Mouse (Mus musculus): ENCODE measurements around the gene Pkp2.
A peak's percentile ranks its signal among the peaks of the same experiment; 100 is the strongest.

Pkp2 gene

DNA sequence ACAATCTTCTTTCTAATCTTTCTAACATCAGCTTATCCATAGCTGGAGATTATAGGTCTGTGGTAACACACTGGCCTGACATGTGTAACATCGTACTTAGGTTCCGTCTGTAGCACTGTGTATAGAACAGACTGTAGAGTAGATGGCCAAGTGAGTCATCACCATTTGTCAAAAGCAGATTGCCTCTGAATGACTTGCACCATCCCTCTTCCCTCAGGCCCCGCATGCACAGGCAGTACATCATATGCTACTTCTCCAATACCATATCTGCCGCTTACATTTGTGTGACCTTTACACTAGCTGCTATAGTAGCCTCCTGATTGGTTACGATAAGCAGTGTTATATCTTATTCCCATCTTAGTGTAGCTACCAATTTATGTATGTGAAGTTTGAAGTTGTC, 47.8 kb downstream of the Pkp2 start:
- no peak for DNase-seq (ENCODE audit: low read depth, low spot score)

DNA sequence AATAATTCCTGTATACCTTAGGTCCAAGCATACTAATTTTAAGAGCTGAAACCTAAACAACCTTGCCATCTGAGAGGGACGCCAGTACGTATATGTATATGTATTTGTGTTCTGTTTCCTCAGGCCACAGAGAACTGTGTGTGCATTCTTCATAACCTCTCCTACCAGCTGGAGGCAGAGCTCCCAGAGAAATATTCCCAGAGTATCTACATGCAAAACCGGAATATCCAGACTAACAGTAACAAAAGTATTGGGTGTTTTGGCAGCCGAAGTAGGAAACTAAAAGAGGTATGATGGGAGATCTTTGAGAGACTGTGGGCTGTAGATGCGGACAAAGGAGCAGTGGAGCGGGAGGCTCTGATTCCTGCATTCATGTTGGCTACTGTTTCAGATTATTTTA, 48.4 kb downstream of the Pkp2 start:
- no peak for DNase-seq (ENCODE audit: low read depth, low spot score)

DNA sequence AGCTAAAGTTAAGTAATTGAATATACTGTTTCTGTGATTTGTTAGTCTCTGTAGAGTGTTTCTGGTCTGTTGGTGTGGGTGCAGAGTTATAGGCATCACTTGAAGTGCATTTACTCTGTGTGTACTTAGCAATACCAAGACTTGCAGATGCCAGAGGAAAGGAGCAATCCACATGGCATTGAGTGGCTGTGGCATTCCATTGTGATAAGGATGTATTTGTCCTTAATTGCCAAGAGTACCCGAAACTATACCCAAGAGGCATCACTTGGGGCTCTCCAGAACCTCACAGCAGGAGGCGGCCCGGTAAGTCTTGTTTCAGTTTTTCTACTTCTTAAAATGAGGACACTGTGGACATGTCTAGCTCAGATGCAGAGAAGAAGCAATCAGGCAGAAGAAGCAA, 49.3 kb downstream of the Pkp2 start:
- DNase-seq (ENCODE audit: low read depth, low spot score): no peak

DNA sequence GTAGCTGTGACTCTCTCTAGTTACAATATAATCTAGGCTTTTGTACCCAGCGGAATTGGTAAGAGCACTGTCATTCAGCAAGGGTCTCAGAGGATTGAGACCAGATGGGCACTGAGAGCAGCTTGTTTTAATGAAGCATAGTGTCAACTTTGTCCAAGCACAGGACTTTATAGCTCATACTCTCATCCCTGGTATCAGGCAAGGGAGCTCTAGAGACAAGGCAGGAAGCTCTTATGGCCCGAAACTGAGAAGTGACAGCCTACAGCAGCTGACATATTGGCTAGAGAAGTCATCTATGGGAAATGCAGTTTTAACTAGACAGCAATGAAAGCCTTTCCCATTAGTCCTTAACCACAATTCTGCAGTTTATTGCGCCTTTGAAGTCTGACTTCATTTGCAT, 59.9 kb downstream of the Pkp2 start:
- DNase-seq (ENCODE audit: low read depth, low spot score): peak; percentile 9

DNA sequence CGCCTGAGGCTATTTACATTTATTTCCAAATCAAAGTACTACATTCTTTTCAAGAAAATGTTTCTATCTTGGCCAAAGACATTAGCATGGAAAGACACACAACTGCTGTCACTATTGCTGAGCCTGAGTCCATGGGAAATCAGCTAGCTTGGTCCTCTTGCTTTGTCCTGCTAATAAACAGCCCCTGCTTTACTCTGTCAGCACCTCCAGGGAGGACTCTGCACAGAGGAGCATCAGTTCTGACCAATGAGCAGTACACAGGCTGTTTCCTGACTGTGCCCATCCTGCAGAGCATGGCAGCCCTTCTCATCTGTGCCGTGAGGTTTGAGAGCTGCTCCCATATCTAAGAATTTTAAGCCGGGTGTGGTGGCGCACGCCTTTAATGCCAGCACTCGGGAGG, 60.6 kb downstream of the Pkp2 start:
- peak; percentile 9 for DNase-seq (ENCODE audit: low read depth, low spot score)

DNA sequence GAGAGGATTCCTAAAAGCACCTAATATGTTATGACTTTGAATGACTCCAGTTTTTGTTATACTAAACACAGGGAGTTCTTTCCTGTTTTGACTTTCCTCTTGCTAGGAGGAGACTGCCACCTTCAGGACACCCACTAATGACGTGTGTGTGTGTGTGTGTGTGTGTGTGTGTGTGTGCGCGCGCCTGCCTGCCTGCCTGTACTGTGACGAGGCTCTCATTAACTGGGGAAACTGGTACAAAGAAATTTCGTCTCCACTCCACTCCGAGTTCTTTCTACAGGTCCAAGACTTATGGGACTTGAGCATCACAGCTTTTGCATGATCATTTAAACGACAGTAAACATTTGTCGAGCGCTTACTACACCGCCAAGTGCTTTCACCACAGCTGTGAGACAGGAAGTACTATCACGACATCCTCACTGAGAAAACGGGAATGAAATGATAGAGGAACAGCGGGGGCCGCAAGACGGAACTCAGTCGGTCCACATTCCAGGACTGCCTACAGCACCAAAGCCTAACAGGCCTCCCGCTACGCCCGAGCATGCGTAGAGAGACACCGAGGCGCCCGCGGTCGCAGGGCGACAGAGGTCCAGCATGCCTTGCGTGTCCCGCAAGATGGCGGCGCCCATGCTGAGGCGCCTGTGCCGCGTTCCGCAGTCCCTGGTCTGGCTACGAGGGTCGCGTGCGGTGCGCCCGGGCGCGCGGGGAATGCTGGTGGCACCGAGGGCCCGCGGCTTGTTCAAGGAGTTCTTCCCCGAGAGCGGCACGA, 89.4 kb downstream of the Pkp2 start, which contains the start of gene Yars2:
Yars2 (plus strand) TSS at position 597 of the 769 bp plus-strand sequence.
- peak; percentile 97 for DNase-seq (ENCODE audit: low read depth, low spot score)

DNA sequence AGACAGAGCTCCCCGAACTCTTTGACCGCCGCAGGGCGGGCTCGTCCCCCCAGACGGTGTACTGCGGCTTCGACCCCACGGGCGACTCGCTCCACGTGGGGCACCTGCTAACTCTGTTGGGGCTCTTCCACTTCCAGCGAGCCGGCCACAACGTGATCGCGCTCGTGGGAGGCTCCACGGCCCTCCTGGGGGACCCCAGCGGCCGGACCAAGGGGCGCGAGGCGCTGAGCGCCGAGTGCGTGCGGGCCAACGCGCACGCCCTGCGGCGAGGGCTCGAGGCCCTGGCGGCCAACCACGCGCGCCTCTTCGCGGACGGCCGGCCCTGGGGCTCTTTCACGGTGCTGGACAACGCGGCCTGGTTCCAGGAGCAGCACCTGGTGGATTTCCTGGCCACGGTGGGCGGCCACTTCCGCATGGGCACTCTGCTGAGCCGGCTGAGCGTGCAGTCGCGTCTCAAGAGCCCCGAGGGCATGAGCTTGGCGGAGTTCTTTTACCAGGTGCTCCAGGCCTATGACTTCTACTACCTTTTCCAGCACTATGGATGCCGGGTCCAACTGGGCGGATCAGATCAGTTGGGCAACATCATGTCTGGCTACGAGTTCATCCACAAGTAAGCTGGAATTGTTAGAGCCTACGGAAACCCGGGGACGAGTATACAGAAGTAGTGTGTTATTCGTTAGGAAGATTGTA, 90.2 kb downstream of the Pkp2 start:
- peak; percentile 89 for DNase-seq (ENCODE audit: low read depth, low spot score)

DNA sequence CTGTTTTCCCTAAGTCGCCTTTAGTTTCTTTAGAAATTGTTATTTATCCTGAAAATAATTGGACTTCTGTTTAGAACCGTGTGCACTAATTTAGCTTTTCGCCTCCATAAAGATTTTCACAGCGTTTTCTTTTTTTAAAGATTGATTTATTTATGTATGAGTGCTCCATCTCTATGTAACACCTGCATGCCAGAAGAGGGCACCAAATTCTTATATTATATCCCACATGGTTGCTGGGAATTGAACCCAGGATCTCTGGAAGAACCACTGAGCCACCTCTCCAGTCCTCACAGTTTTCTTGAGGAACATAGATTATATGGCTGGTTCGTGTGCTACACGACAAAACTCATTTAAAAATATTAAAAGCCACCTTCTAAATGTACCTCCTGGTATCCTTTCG, 90.8 kb downstream of the Pkp2 start:
- peak; percentile 54 for DNase-seq (ENCODE audit: low read depth, low spot score)

DNA sequence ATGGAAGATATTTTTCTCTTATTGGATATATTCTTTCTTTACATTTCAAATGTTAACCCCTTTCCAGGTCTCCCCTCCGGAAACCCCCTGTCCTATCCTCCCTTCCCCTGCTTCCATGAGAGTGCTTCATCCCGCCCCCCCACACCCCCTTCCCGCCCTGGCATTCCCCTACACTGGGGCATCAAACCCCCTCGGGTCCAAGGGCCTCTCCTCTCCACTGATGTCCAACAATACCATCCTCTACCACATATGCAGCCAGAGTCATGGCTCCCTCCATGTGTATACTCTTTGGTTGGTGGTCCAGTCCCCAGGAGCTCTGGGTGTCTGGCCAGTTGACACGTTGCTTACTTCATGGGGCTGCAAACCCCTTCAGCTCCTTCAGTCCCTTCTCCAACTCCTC, 98.2 kb downstream of the Pkp2 start:
- no peak for DNase-seq (ENCODE audit: low read depth, low spot score)

All from ZHBTc4 (cell line).